Mouse (Mus musculus) CH12.LX (cell line): ENCODE data around the gene Slc4a3. TPM values are rescaled to one million over a fixed set of nuclear protein-coding genes. Genes with fewer than 3 reads are reported as not detected.

Experiments
- DNase-seq: peaks from one replicate; pipeline ENCODE4 v3.0.0-alpha.2; 2013; ENCODE audit errors: extremely low read depth
- H3K27ac ChIP-seq: 2 replicates; pipeline ENCODE4 v1.5.1; 2012; ENCODE audit warnings: low read depth, mild to moderate bottlenecking, control low read depth, moderate library complexity; ENCODE audit not compliant: insufficient read depth
- H3K27me3 ChIP-seq: replicated peaks from 2 replicates; pipeline ENCODE3; 2012; ENCODE audit warnings: inconsistent platforms
- H3K36me3 ChIP-seq, 2 experiments: replicated peaks in 1 of 2; 2 replicates each; pipeline versions ENCODE3 to v1.6.1; 2012; ENCODE audit warnings: inconsistent platforms in 1 of 2, low read length in 1 of 2, mild to moderate bottlenecking in 1 of 2, mixed read lengths in 1 of 2, moderate library complexity in 1 of 2; ENCODE audit not compliant: control insufficient read depth in 1 of 2, insufficient read depth in 1 of 2
- H3K4me1 ChIP-seq, 2 experiments: 2 replicates each; pipeline ENCODE4 v1.6.1; 2012; ENCODE audit warnings: inconsistent platforms in 1 of 2, moderate library complexity in 1 of 2; ENCODE audit not compliant: insufficient read depth in 2 of 2, control insufficient read depth in 1 of 2
- H3K4me2 ChIP-seq: 2 replicates; pipeline ENCODE4 v1.6.1; 2012; ENCODE audit warnings: low read depth, mild to moderate bottlenecking, control low read depth; ENCODE audit not compliant: poor library complexity, insufficient read depth, severe bottlenecking
- H3K4me3 ChIP-seq, 3 experiments: fragments of 150-350 bp in 1 of 3; sonication (generic) in 1 of 3; replicated peaks in 1 of 3; 2 replicates each; pipeline versions ENCODE3 to v1.5.1; 2011 to 2012; ENCODE audit warnings: low read depth in 2 of 3, low read length in 2 of 3, mild to moderate bottlenecking in 2 of 3, moderate library complexity in 2 of 3, control low read depth in 1 of 3, improper control_type of control experiment in 1 of 3, inconsistent platforms in 1 of 3, mixed read lengths in 1 of 3; ENCODE audit not compliant: poor library complexity in 1 of 3
- H3K79me2 ChIP-seq: replicated peaks from 2 replicates; pipeline ENCODE4 v1.6.1; 2012; ENCODE audit warnings: mild to moderate bottlenecking, moderate library complexity; ENCODE audit not compliant: control insufficient read depth, poor library complexity, insufficient read depth, severe bottlenecking; ENCODE audit errors: extremely low read depth
- H3K9ac ChIP-seq: 2 replicates; pipeline ENCODE4 v1.6.1; 2012; ENCODE audit warnings: low read depth, mild to moderate bottlenecking, control low read depth, moderate library complexity; ENCODE audit not compliant: insufficient read depth
- H3K9me3 ChIP-seq: replicated peaks from 2 replicates; pipeline ENCODE3; 2012; ENCODE audit warnings: low read length, inconsistent platforms, mixed read lengths
- BHLHE40 ChIP-seq: IDR thresholded peaks from 2 replicates; pipeline ENCODE4 v1.6.1; 2011; ENCODE audit warnings: mild to moderate bottlenecking, low read depth, low read length, improper control_type of control experiment
- CHD2 ChIP-seq: IDR thresholded peaks from 2 replicates; pipeline ENCODE4 v1.6.1; 2011; ENCODE audit warnings: low read length, improper control_type of control experiment
- CTCF ChIP-seq, 2 experiments: IDR thresholded peaks in 1 of 2; conservative IDR thresholded peaks in 1 of 2; 2 replicates each; pipeline ENCODE4 v1.5.1; 2011 to 2012; ENCODE audit warnings: low read depth in 2 of 2, low read length in 2 of 2, improper control_type of control experiment in 1 of 2, inconsistent platforms in 1 of 2, mild to moderate bottlenecking in 1 of 2, moderate library complexity in 1 of 2
- E2F4 ChIP-seq: IDR thresholded peaks from 2 replicates; pipeline ENCODE4 v1.6.1; 2011; ENCODE audit warnings: low read depth, low read length, improper control_type of control experiment; ENCODE audit not compliant: insufficient replicate concordance
- EP300 ChIP-seq: IDR thresholded peaks from 2 replicates; pipeline ENCODE4 v1.6.1; 2011; ENCODE audit warnings: low read length, improper control_type of control experiment
- ETS1 ChIP-seq: conservative IDR thresholded peaks from 2 replicates; pipeline ENCODE4 v1.6.1; 2012; ENCODE audit warnings: low read depth, mild to moderate bottlenecking, inconsistent platforms, low read length, improper control_type of control experiment, moderate library complexity
- GABPA ChIP-seq: IDR thresholded peaks from 2 replicates; pipeline ENCODE4 v1.6.1; 2012; ENCODE audit warnings: low read depth, low read length, improper control_type of control experiment, inconsistent platforms; ENCODE audit not compliant: insufficient replicate concordance
- HCFC1 ChIP-seq: IDR thresholded peaks from 2 replicates; pipeline ENCODE4 v1.6.1; 2012; ENCODE audit warnings: low read depth, mild to moderate bottlenecking, inconsistent platforms, low read length, improper control_type of control experiment
- IRF4 ChIP-seq: IDR thresholded peaks from 2 replicates; pipeline ENCODE4 v1.6.1; 2014; ENCODE audit warnings: low read depth, mild to moderate bottlenecking, inconsistent platforms, low read length, improper control_type of control experiment
- JUN ChIP-seq: IDR thresholded peaks from 2 replicates; pipeline ENCODE4 v1.6.1; 2011; ENCODE audit warnings: low read depth, mild to moderate bottlenecking, low read length, improper control_type of control experiment, moderate library complexity; ENCODE audit not compliant: insufficient read depth
- JUND ChIP-seq: conservative IDR thresholded peaks from 2 replicates; pipeline ENCODE4 v1.6.1; 2011; ENCODE audit warnings: low read depth, low read length, improper control_type of control experiment
- KAT2A ChIP-seq: IDR thresholded peaks from 2 replicates; pipeline ENCODE4 v1.6.1; 2012; ENCODE audit warnings: low read length, improper control_type of control experiment, inconsistent platforms; ENCODE audit not compliant: insufficient replicate concordance
- MAX ChIP-seq: IDR thresholded peaks from 2 replicates; pipeline ENCODE4 v1.6.1; 2011; ENCODE audit warnings: low read length, improper control_type of control experiment
- MAZ ChIP-seq: IDR thresholded peaks from 2 replicates; pipeline ENCODE4 v1.6.1; 2012; ENCODE audit warnings: low read depth, mild to moderate bottlenecking, inconsistent platforms, low read length, improper control_type of control experiment, moderate library complexity
- MEF2A ChIP-seq: IDR thresholded peaks from 2 replicates; pipeline ENCODE4 v1.6.1; 2014; ENCODE audit warnings: low read depth, mild to moderate bottlenecking, inconsistent platforms, low read length, improper control_type of control experiment, borderline replicate concordance
- MYC ChIP-seq: IDR thresholded peaks from 2 replicates; pipeline ENCODE4 v1.6.1; 2011; ENCODE audit warnings: low read depth, mild to moderate bottlenecking, improper control_type of control experiment, low read length
- PAX5 ChIP-seq: IDR thresholded peaks from 2 replicates; pipeline ENCODE4 v1.6.1; 2012; ENCODE audit warnings: low read length, inconsistent platforms, mixed read lengths
- POLR2A ChIP-seq: IDR thresholded peaks from 2 replicates; pipeline ENCODE4 v1.6.1; 2011; ENCODE audit warnings: low read depth, mild to moderate bottlenecking, improper control_type of control experiment, low read length
- POLR2AphosphoS2 ChIP-seq: IDR thresholded peaks from 2 replicates; pipeline ENCODE4 v1.6.1; 2011; ENCODE audit warnings: low read depth, low read length, improper control_type of control experiment
- RAD21 ChIP-seq: IDR thresholded peaks from 2 replicates; pipeline ENCODE4 v1.6.1; 2011; ENCODE audit warnings: low read depth, mild to moderate bottlenecking, low read length, improper control_type of control experiment, moderate library complexity
- RCOR1 ChIP-seq: conservative IDR thresholded peaks from 2 replicates; pipeline ENCODE4 v1.6.1; 2012; ENCODE audit warnings: low read depth, mild to moderate bottlenecking, inconsistent platforms, low read length, improper control_type of control experiment
- SMC3 ChIP-seq: IDR thresholded peaks from 2 replicates; pipeline ENCODE4 v1.6.1; 2011; ENCODE audit warnings: low read depth, low read length, improper control_type of control experiment
- TBP ChIP-seq: conservative IDR thresholded peaks from 2 replicates; pipeline ENCODE4 v1.6.1; 2011; ENCODE audit warnings: low read depth, low read length, improper control_type of control experiment
- UBTF ChIP-seq: IDR thresholded peaks from 2 replicates; pipeline ENCODE4 v1.6.1; 2012; ENCODE audit warnings: low read depth, mild to moderate bottlenecking, inconsistent platforms, low read length, improper control_type of control experiment, moderate library complexity
- USF1 ChIP-seq: IDR thresholded peaks from 2 replicates; pipeline ENCODE4 v1.6.1; 2014; ENCODE audit warnings: low read depth, mild to moderate bottlenecking, inconsistent platforms, low read length, improper control_type of control experiment
- USF2 ChIP-seq: conservative IDR thresholded peaks from 2 replicates; pipeline ENCODE4 v1.6.1; 2011; ENCODE audit warnings: low read depth, low read length, improper control_type of control experiment
- ZC3H11A ChIP-seq: IDR thresholded peaks from 2 replicates; pipeline ENCODE4 v1.6.1; 2012; ENCODE audit warnings: low read depth, mild to moderate bottlenecking, inconsistent platforms, low read length, improper control_type of control experiment
- ZKSCAN1 ChIP-seq: IDR thresholded peaks from 2 replicates; pipeline ENCODE4 v1.6.1; 2012; ENCODE audit warnings: low read depth, inconsistent platforms, low read length, improper control_type of control experiment, borderline replicate concordance
- ZMIZ1 ChIP-seq: IDR thresholded peaks from 2 replicates; pipeline ENCODE4 v1.6.1; 2012; ENCODE audit warnings: low read depth, mild to moderate bottlenecking, inconsistent platforms, low read length, improper control_type of control experiment
- dilution Hi-C: fragments of 300-500 bp; cut with MboI; formaldehyde crosslinking; loops from 2 replicates; pipeline ENCODE4 v1.14.3; 2020; ENCODE audit warnings: low sequenced_read_pairs; ENCODE audit not compliant: extremely low pct_unique_long_range_greater_than_20kb, extremely low pct_ligation_motif_present
- in situ Hi-C: fragments of 300-500 bp; cut with MboI; formaldehyde crosslinking; loops from 3 replicates; pipeline ENCODE4 v1.14.3; 2019; ENCODE audit warnings: low sequenced_read_pairs, low pct_ligation_motif_present, low pct_unique_long_range_greater_than_20kb, mixed read lengths
- polyA plus RNA-seq: library from polyadenylated mRNA; unstranded; fragments of >175 nt; gene quantifications from 2 replicates; pipeline ENCODE4 v1.2.1, GENCODE M21; 2012; ENCODE audit warnings: low read depth; ENCODE audit not compliant: insufficient read length
- total RNA-seq, 2 experiments: library from RNA; depleted of rRNA; stranded (reverse); fragments of 300-350 nt in 1 of 2; fragments of >200 nt in 1 of 2; gene quantifications; 2 replicates each; pipeline ENCODE4 v1.2.3; 2012 to 2014

Gene Slc4a3
- total and polyA plus RNA-seq, 3 experiments, result 0.03 to 0.21 TPM; not detected in 1

GRCm38 (mm10) chr1:75510154-75510553 lies 35.9 kb upstream of the Slc4a3 start:
- Histone ChIP-seq H3K36me3 (no peaks in the 10 kb centered on the region), H3K27me3 (peaks cover 14% of the 10 kb centered on the region), H3K9ac (no peak overlapping the region), H3K27ac (no peak overlapping the region), H3K9me3 (peaks cover 8% of the 10 kb centered on the region), H3K4me1 (no peaks in the 10 kb centered on the region), H3K4me3 (no peak overlapping the region), H3K4me2 (no peak overlapping the region), H3K79me2 (no peaks in the 10 kb centered on the region)
- DNase-seq, result no peak
- dilution Hi-C loops (no loop called here), in situ Hi-C loops (no loop called here)
- TF ChIP-seq RCOR1 (no peak), JUND (no peak), E2F4 (no peak), EP300 (no peak), CTCF (conservative IDR thresholded peaks at IDR 0.05 in 1 of 2, IDR thresholded peaks at IDR 0.05 in 1 of 2; ENCODE audit: low read depth in 2 of 2, low read length in 2 of 2) (no peak), ETS1 (no peak), PAX5 (no peak), MAX (no peak), CHD2 (no peak), JUN (no peak), POLR2A (no peak), IRF4 (no peak), SMC3 (no peak), RAD21 (no peak), BHLHE40 (no peak), USF1 (no peak), ZC3H11A (no peak), USF2 (no peak), POLR2AphosphoS2 (no peak)

GRCm38 (mm10) chr1:75511437-75512210 lies 34.4 kb upstream of the Slc4a3 start:
- H3K27ac ChIP-seq, result no peak overlapping the region
- in situ Hi-C loops, result no loop called here
- no peak for TF ChIP-seq E2F4
- no peak for TF ChIP-seq UBTF
- no peak for TF ChIP-seq TBP
- TF ChIP-seq USF1, result no peak
- TF ChIP-seq GABPA, result no peak
- TF ChIP-seq ZC3H11A, result no peak
- no peak for TF ChIP-seq POLR2AphosphoS2
- TF ChIP-seq KAT2A, result no peak
- no peak for TF ChIP-seq ZMIZ1
- no peak for TF ChIP-seq RCOR1
- TF ChIP-seq RAD21, result no peak
- TF ChIP-seq HCFC1, result no peak
- TF ChIP-seq IRF4, result no peak
- TF ChIP-seq MYC, result no peak
- no peak for TF ChIP-seq MEF2A
- no peak for TF ChIP-seq BHLHE40
- no peak for TF ChIP-seq ZKSCAN1
- TF ChIP-seq MAZ, result no peak
- TF ChIP-seq, all 38 proteins: peak for 0
- Histone ChIP-seq H3K36me3 (no peaks in the 10 kb centered on the region), H3K4me1 (no peaks in the 10 kb centered on the region), H3K4me2 (no peak overlapping the region), H3K79me2 (no peaks in the 10 kb centered on the region), H3K9ac (no peak overlapping the region), H3K27me3 (peaks cover 16% of the 10 kb centered on the region), H3K9me3 (no peaks in the 10 kb centered on the region), H3K4me3 (no peak overlapping the region)
- no peak for DNase-seq
- dilution Hi-C loops, result no loop called here
